Mouse (Mus musculus): Measurements from ENCODE around the gene Tom1.

GRCm38 (mm10) chr8:75108527-75109235 lies 75.2 kb downstream of the Tom1 start:
- peak; percentile 99 for TF ChIP-seq CTCF (IDR thresholded peaks at IDR 0.05; ENCODE audit: low read depth, low read length)
- TF ChIP-seq POLR2A (IDR thresholded peaks at IDR 0.05; ENCODE audit: extremely low read depth, insufficient read depth, low read length), result no peak

Measured in liver, adult 2 months (tissue).